Mouse (Mus musculus) midbrain, embryonic 11.5 days (tissue): ENCODE measurements at regions not wholly inside any gene's neighbourhood (a gene's known extent, or its start where the extent isn't known, plus 50 kb on each side); places are given as distances from the start of the nearest gene placed in this dataset.
A peak's percentile ranks its signal among the peaks of the same experiment; 100 is the strongest.

Source experiments
- ATAC-seq: fragments of 200-750 bp; cut with Nextera tagmentation; 2 replicates; pipeline ENCODE4 v1.8.0; 2017; ENCODE audit warnings: moderate TSS enrichment, moderate library complexity; ENCODE audit not compliant: low FRiP score
- DNase-seq: peaks from one replicate; pipeline ENCODE4 v3.0.0; 2015; ENCODE audit warnings: low spot score; ENCODE audit errors: missing footprints
- H3K27ac ChIP-seq: fragments of 300-500 bp; sonication (generic); 2 replicates; pipeline ENCODE4 v1.5.1; 2014; ENCODE audit warnings: low read depth, low read length
- H3K27me3 ChIP-seq: fragments of 300-500 bp; sonication (generic); 2 replicates; pipeline ENCODE4 v1.6.1; 2014; ENCODE audit warnings: mild to moderate bottlenecking, low read length, moderate library complexity, mixed read lengths; ENCODE audit not compliant: control insufficient read depth, insufficient read depth
- H3K36me3 ChIP-seq: fragments of 300-500 bp; sonication (generic); 2 replicates; pipeline ENCODE4 v1.6.1; 2014; ENCODE audit warnings: mild to moderate bottlenecking, low read length, moderate library complexity, mixed read lengths; ENCODE audit not compliant: control insufficient read depth, insufficient read depth
- H3K4me1 ChIP-seq: fragments of 300-500 bp; sonication (generic); 2 replicates; pipeline ENCODE4 v1.6.1; 2014; ENCODE audit warnings: low read length; ENCODE audit not compliant: control insufficient read depth, insufficient read depth
- H3K4me2 ChIP-seq: fragments of 300-500 bp; sonication (generic); 2 replicates; pipeline ENCODE4 v1.6.1; 2014; ENCODE audit warnings: mild to moderate bottlenecking, moderate library complexity
- H3K4me3 ChIP-seq: fragments of 300-500 bp; sonication (generic); 2 replicates; pipeline ENCODE4 v1.5.1; 2014; ENCODE audit warnings: low read depth, low read length
- H3K9ac ChIP-seq: fragments of 300-500 bp; sonication (generic); 2 replicates; pipeline ENCODE4 v1.6.1; 2014; ENCODE audit warnings: low read length
- H3K9me3 ChIP-seq: fragments of 300-500 bp; sonication (generic); 2 replicates; pipeline ENCODE4 v1.6.1; 2016; ENCODE audit warnings: low read length; ENCODE audit not compliant: control insufficient read depth
- WGBS: fragments of 180-500 bp; shearing (Covaris S2); extraction: QIAGEN DNeasy Blood & Tissue Kit; methylation state at CpG from one replicate; pipeline ENCODE4 v1.1.7; 2014; 5-methylcytosine and 5-hydroxymethylcytosine counted together

GRCm38 (mm10) chr12:73449911-73450520 lies 96.2 kb downstream of the Tmem30b start:
- no peak overlapping the region for H3K27ac ChIP-seq
- H3K36me3 ChIP-seq, result no peaks in the 10 kb centered on the region
- no peak overlapping the region for H3K4me2 ChIP-seq
- H3K9ac ChIP-seq, result no peak overlapping the region
- 46% methylated on average over 9 of the region's 9 CpGs for WGBS
- no peak overlapping the region for H3K4me3 ChIP-seq
- DNase-seq, result peak; percentile 83
- no peaks in the 10 kb centered on the region for H3K9me3 ChIP-seq
- no peaks in the 10 kb centered on the region for H3K4me1 ChIP-seq
- no peak for ATAC-seq
- H3K27me3 ChIP-seq, result no peaks in the 10 kb centered on the region

- Histone ChIP-seq H3K27ac (no peak overlapping the region), H3K4me2 (no peak overlapping the region), H3K4me1 (no peaks in the 10 kb centered on the region), H3K36me3 (no peaks in the 10 kb centered on the region), H3K9me3 (no peaks in the 10 kb centered on the region), H3K4me3 (no peak overlapping the region), H3K27me3 (no peaks in the 10 kb centered on the region), H3K9ac (no peak overlapping the region)
- DNase-seq, result peak; percentile 49
- ATAC-seq, result no peak
- 85% methylated on average over 9 of the region's 9 CpGs for WGBS
Measured at GRCm38 (mm10) chr12:73449069-73449468, 97.1 kb downstream of the Tmem30b start.

GRCm38 (mm10) chr12:73448388-73448965 lies 97.7 kb downstream of the Tmem30b start:
- Histone ChIP-seq H3K4me1 (no peaks in the 10 kb centered on the region), H3K27me3 (no peaks in the 10 kb centered on the region), H3K4me2 (no peak overlapping the region), H3K27ac (no peak overlapping the region), H3K4me3 (no peak overlapping the region), H3K9me3 (no peaks in the 10 kb centered on the region), H3K36me3 (no peaks in the 10 kb centered on the region), H3K9ac (no peak overlapping the region)
- DNase-seq (peak; percentile 78), ATAC-seq (no peak)
- 57% methylated on average over 10 of the region's 10 CpGs for WGBS

GRCm38 (mm10) chr12:73447172-73447571 lies 99.0 kb downstream of the Tmem30b start:
- DNase-seq (peak; percentile 81), ATAC-seq (no peak)
- no peaks in the 10 kb centered on the region for H3K27me3 ChIP-seq
- H3K9ac ChIP-seq, result no peak overlapping the region
- no peak overlapping the region for H3K27ac ChIP-seq
- no peaks in the 10 kb centered on the region for H3K9me3 ChIP-seq
- H3K4me3 ChIP-seq, result no peak overlapping the region
- no peaks in the 10 kb centered on the region for H3K4me1 ChIP-seq
- H3K36me3 ChIP-seq, result no peaks in the 10 kb centered on the region
- no peak overlapping the region for H3K4me2 ChIP-seq
- 90% methylated on average over 6 of the region's 6 CpGs for WGBS

- Histone ChIP-seq H3K4me3 (no peak overlapping the region), H3K27ac (no peak overlapping the region), H3K4me2 (no peak overlapping the region), H3K4me1 (no peaks in the 10 kb centered on the region), H3K36me3 (no peaks in the 10 kb centered on the region), H3K9me3 (no peaks in the 10 kb centered on the region), H3K27me3 (no peaks in the 10 kb centered on the region), H3K9ac (no peak overlapping the region)
- ATAC-seq (no peak), DNase-seq (no peak)
- WGBS, result 93% methylated on average over 7 of the region's 7 CpGs
Measured at GRCm38 (mm10) chr12:73446148-73446547, 100.0 kb downstream of the Tmem30b start.

GRCm38 (mm10) chr12:73445562-73445961 lies 100.6 kb downstream of the Tmem30b start:
- ATAC-seq, result no peak
- WGBS, result 91% methylated on average over 10 of the region's 10 CpGs
- H3K4me2 ChIP-seq, result no peak overlapping the region
- H3K27me3 ChIP-seq, result no peaks in the 10 kb centered on the region
- no peak for DNase-seq
- no peaks in the 10 kb centered on the region for H3K36me3 ChIP-seq
- no peaks in the 10 kb centered on the region for H3K4me1 ChIP-seq
- H3K27ac ChIP-seq, result no peak overlapping the region
- H3K9ac ChIP-seq, result no peak overlapping the region
- no peaks in the 10 kb centered on the region for H3K9me3 ChIP-seq
- no peak overlapping the region for H3K4me3 ChIP-seq

- ATAC-seq, result no peak
- no peaks in the 10 kb centered on the region for H3K36me3 ChIP-seq
- no peaks in the 10 kb centered on the region for H3K27me3 ChIP-seq
- no peaks in the 10 kb centered on the region for H3K9me3 ChIP-seq
- no peak overlapping the region for H3K27ac ChIP-seq
- peak; percentile 83 for DNase-seq
- H3K4me2 ChIP-seq, result no peak overlapping the region
- no peaks in the 10 kb centered on the region for H3K4me1 ChIP-seq
- WGBS, result 63% methylated on average over 10 of the region's 10 CpGs
- H3K9ac ChIP-seq, result no peak overlapping the region
- no peak overlapping the region for H3K4me3 ChIP-seq
Measured at GRCm38 (mm10) chr12:73445128-73445527, 101.1 kb downstream of the Tmem30b start.

- H3K4me2 ChIP-seq, result no peak overlapping the region
- H3K27ac ChIP-seq, result no peak overlapping the region
- no peak overlapping the region for H3K4me3 ChIP-seq
- no peak for ATAC-seq
- H3K4me1 ChIP-seq, result no peaks in the 10 kb centered on the region
- no peaks in the 10 kb centered on the region for H3K27me3 ChIP-seq
- 71% methylated on average over 1 of the region's 1 CpGs for WGBS
- no peak for DNase-seq
- H3K36me3 ChIP-seq, result no peaks in the 10 kb centered on the region
- no peak overlapping the region for H3K9ac ChIP-seq
- no peaks in the 10 kb centered on the region for H3K9me3 ChIP-seq
Measured at GRCm38 (mm10) chr12:73441326-73441725, 104.9 kb downstream of the Tmem30b start.

GRCm38 (mm10) chr12:73434684-73435083 lies 111.5 kb downstream of the Tmem30b start:
- Histone ChIP-seq H3K9me3 (no peaks in the 10 kb centered on the region), H3K4me3 (no peak overlapping the region), H3K36me3 (no peaks in the 10 kb centered on the region), H3K9ac (no peak overlapping the region), H3K27ac (no peak overlapping the region), H3K4me2 (no peak overlapping the region), H3K4me1 (no peaks in the 10 kb centered on the region), H3K27me3 (no peaks in the 10 kb centered on the region)
- 86% methylated on average over 10 of the region's 10 CpGs for WGBS
- peak; percentile 39 for DNase-seq
- no peak for ATAC-seq
